Mouse (Mus musculus) left cerebral cortex, postnatal 14 days (tissue): ENCODE data around the gene Olfr403. TPM values are rescaled to one million over a fixed set of nuclear protein-coding genes. Genes with fewer than 3 reads are reported as not detected.
"Not testable (repeated sequence)": the region's sequence is repeated elsewhere in the genome, so short reads cannot be mapped to it uniquely, and the experiment has no call there.

ENCODE experiments used
- DNase-seq, 2 experiments: peaks; one replicate each; pipeline ENCODE4 v3.0.0; 2021 to 2022; ENCODE audit warnings: low spot score in 2 of 2, mixed read lengths in 1 of 2
- intact Hi-C: fragments of 180-260 bp; cut with DNase I; formaldehyde crosslinking; loops from one replicate; pipeline ENCODE4 v1.15.1; 2025
- long read RNA-seq, 2 experiments: library from polyadenylated mRNA; stranded (forward); transcript quantifications; one replicate each; pipeline ENCODE4 v2.0.0; 2021
- total RNA-seq, 2 experiments: library from RNA; stranded (reverse); gene quantifications; 2 replicates each; pipeline ENCODE4 v1.2.3; 2021

Olfr403 gene
- total RNA-seq: not detected
- long read RNA-seq, experiment 1: 0 reads
- long read RNA-seq, experiment 2: 0 reads

GRCm38 (mm10) chr11:74185949-74186348 is at the start of gene Olfr403:
TSS of gene Olfr403 (plus strand) at chr11:74186249.
- DNase-seq: no peak
- intact Hi-C loops: no loop called here

- intact Hi-C loops, DNase-seq: not testable (repeated sequence)
Observed at GRCm38 (mm10) chr11:74140001-74140400, 46.0 kb upstream of the Olfr403 start.

- intact Hi-C loops: no loop called here
Observed at GRCm38 (mm10) chr11:74145866-74146265, 40.2 kb upstream of the Olfr403 start.

GRCm38 (mm10) chr11:74153229-74153628 is 32.8 kb upstream of the Olfr403 start, which contains the start of gene Olfr402:
TSS of gene Olfr402 (plus strand) at chr11:74153529.
- no peak for DNase-seq

More at GRCm38 (mm10) chr11:74145866-74146265, 40.2 kb upstream of the Olfr403 start:
- DNase-seq: no peak

GRCm38 (mm10) chr11:74168771-74169170 is 17.3 kb upstream of the Olfr403 start:
- intact Hi-C loops: no loop called here
- no peak for DNase-seq

More at GRCm38 (mm10) chr11:74153229-74153628, 32.8 kb upstream of the Olfr403 start, which contains the start of gene Olfr402:
- intact Hi-C loops: no loop called here

GRCm38 (mm10) chr11:74183168-74183567 is 2.9 kb upstream of the Olfr403 start:
- DNase-seq: no peak
- intact Hi-C loops: no loop called here

GRCm38 (mm10) chr11:74183745-74184144 is 2.3 kb upstream of the Olfr403 start:
- intact Hi-C loops: no loop called here
- no peak for DNase-seq

- intact Hi-C loops: no loop called here
- DNase-seq: no peak
Observed at GRCm38 (mm10) chr11:74211279-74211678, 25.2 kb downstream of the Olfr403 start, which contains the start of gene Olfr43. TSS of gene Olfr43 (minus strand) at chr11:74211379.

GRCm38 (mm10) chr11:74241201-74241600 is 55.2 kb downstream of the Olfr403 start:
- no peak for DNase-seq
- intact Hi-C loops: no loop called here

Other genes starting within 250 kb of the Olfr403 start
- not detected for gene Olfr23, start 249.6 kb upstream of the Olfr403 start, total RNA-seq
- not detected for gene Olfr397, start 225.4 kb upstream of the Olfr403 start, total RNA-seq
- gene Olfr398, start 195.8 kb upstream of the Olfr403 start, total RNA-seq: not detected
- not detected for gene Olfr139, start 129.7 kb upstream of the Olfr403 start, total RNA-seq
- not detected for gene Olfr399, start 129.6 kb upstream of the Olfr403 start, total RNA-seq
- not detected for gene Zfp616, start 116.3 kb upstream of the Olfr403 start, total RNA-seq
- gene Olfr401, start 72.5 kb upstream of the Olfr403 start, total RNA-seq: not detected
- not detected for gene Olfr402, start 32.7 kb upstream of the Olfr403 start, total RNA-seq
- gene Olfr43, start 25.1 kb downstream of the Olfr403 start, total RNA-seq: not detected
- not detected for gene Olfr406, start 73.6 kb downstream of the Olfr403 start, total RNA-seq
- gene Olfr59, start 97.5 kb downstream of the Olfr403 start, total RNA-seq: not detected
- not detected for gene Olfr410, start 151.8 kb downstream of the Olfr403 start, total RNA-seq
- not detected for gene Olfr411, start 166.4 kb downstream of the Olfr403 start, total RNA-seq
- gene Olfr412, start 175.8 kb downstream of the Olfr403 start, total RNA-seq: not detected